Mouse (Mus musculus) brain, embryonic 14.5 days (tissue): ENCODE results near the gene A630089N07Rik.

Source experiments
- CTCF ChIP-seq: fragments of 200-500 bp; IDR thresholded peaks from 2 replicates; pipeline ENCODE4 v1.5.1; 2012; ENCODE audit warnings: inconsistent platforms, mild to moderate bottlenecking, moderate library complexity, borderline replicate concordance; ENCODE audit not compliant: insufficient read depth, insufficient read length; ENCODE audit errors: extremely low read depth
- POLR2A ChIP-seq: fragments of 200-500 bp; IDR thresholded peaks from 2 replicates; pipeline ENCODE4 v1.6.1; 2012; ENCODE audit warnings: mild to moderate bottlenecking, inconsistent platforms, borderline replicate concordance; ENCODE audit not compliant: poor library complexity, insufficient read depth, insufficient read length, severe bottlenecking; ENCODE audit errors: extremely low read depth

DNA sequence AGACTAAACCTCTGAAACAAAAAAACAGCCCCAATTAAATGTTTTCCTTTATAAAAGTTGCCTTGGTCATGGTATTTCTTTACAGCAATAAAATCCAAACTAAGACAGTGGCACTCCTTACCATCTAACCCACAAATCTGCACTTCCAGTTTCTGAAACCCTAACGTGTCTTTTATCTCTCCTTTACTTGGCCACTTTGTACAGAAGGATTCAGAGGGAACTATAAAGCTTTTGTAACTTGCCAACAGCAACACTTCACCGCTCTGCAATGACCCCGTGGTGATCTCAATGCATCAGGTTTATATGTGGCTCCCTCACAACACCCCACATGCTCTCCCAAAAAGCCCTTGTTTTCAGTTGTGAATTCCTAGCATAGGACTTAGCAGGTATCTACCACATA lies 121.9 kb downstream of the A630089N07Rik start:
- TF ChIP-seq CTCF (no peak), POLR2A (no peak)
